Mouse (Mus musculus) limb, embryonic 12.5 days (tissue): ENCODE measurements around the gene Faah. TPM values are rescaled to one million over a fixed set of nuclear protein-coding genes. Genes with fewer than 3 reads are reported as not detected.
A peak's percentile ranks its signal among the peaks of the same experiment; 100 is the strongest.

ENCODE experiments used
- ATAC-seq: fragments of 200-750 bp; cut with Nextera tagmentation; 2 replicates; pipeline ENCODE4 v1.8.0; 2017; ENCODE audit warnings: low read depth, moderate TSS enrichment; ENCODE audit not compliant: insufficient number of reproducible peaks, insufficient read depth, low FRiP score, low TSS enrichment
- H3K27ac ChIP-seq: fragments of 300-500 bp; sonication (generic); 2 replicates; pipeline ENCODE4 v1.5.1; 2016; ENCODE audit warnings: mild to moderate bottlenecking, moderate library complexity
- H3K27me3 ChIP-seq: fragments of 300-500 bp; sonication (generic); 2 replicates; pipeline ENCODE4 v1.6.1; 2016; ENCODE audit warnings: mild to moderate bottlenecking, moderate library complexity
- H3K36me3 ChIP-seq: fragments of 300-500 bp; sonication (generic); 2 replicates; pipeline ENCODE4 v1.6.1; 2016; ENCODE audit warnings: mild to moderate bottlenecking, moderate library complexity
- H3K4me1 ChIP-seq: fragments of 300-500 bp; sonication (generic); replicated peaks from 2 replicates; pipeline ENCODE4 v1.6.1; 2016
- H3K4me2 ChIP-seq: fragments of 300-500 bp; sonication (generic); 2 replicates; pipeline ENCODE4 v1.6.1; 2016; ENCODE audit warnings: mild to moderate bottlenecking, moderate library complexity
- H3K4me3 ChIP-seq: fragments of 300-500 bp; sonication (generic); replicated peaks from 2 replicates; pipeline ENCODE4 v1.5.1; 2016; ENCODE audit warnings: mild to moderate bottlenecking
- H3K9ac ChIP-seq: fragments of 300-500 bp; sonication (generic); replicated peaks from 2 replicates; pipeline ENCODE4 v1.6.1; 2016; ENCODE audit warnings: mild to moderate bottlenecking, moderate library complexity
- H3K9me3 ChIP-seq: fragments of 300-500 bp; sonication (generic); 2 replicates; pipeline ENCODE4 v1.6.1; 2016; ENCODE audit warnings: mild to moderate bottlenecking, moderate library complexity
- WGBS: fragments of 180-500 bp; shearing (Covaris S2); methylation state at CpG from one replicate; pipeline ENCODE4 v1.1.7; 2016; 5-methylcytosine and 5-hydroxymethylcytosine counted together
- polyA plus RNA-seq: library from polyadenylated mRNA; unstranded; fragments of >200 nt; fragmentation: Nextera tagmentation; extraction: Ambion mirVana; gene quantifications from 2 replicates; pipeline ENCODE4 v1.2.1, GENCODE M21; 2016

Gene Faah
- polyA plus RNA-seq, 1 experiment from 2014 or later: 0.81 TPM

DNA sequence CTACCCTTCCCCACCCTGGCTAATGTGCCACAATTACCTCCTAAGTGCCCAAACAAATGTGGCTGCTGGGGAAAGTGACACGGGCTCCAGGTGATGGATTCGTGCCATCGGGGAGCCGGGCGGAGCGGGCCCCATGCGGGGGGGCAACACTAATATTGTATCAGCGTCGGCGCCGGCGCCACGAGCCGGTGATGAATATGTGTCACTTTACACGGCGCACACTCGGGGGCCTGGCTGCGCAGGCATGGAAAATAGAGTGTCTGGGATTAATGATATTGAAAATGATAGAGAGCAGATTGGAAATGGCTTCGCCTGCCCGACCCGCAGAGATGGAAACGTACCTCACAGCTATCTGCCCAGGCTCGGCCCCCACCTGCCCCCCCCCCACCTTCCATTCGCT, 45.2 kb downstream of the Faah start:
- WGBS: 59% methylated on average over 24 of the region's 24 CpGs
- no peaks in the 10 kb centered on the region for H3K36me3 ChIP-seq

DNA sequence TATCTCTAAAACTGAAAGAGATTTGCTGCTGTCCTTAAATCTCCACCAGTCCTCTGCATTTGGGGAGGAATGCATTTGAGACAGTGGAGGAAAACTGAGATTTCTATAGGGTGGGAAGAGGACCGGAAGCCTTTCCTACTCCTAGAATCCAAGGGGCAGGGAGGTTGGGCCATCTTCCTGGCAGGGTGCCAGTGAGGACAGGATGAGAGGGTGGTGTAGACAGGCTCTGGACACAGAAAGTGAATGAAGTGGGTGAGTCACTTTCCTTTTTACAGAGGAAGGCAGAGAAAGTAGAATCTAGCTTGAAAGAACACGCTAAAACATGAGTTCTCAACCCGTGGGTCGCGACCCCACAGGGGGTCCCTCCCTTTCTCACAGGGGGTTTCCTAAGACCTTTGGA, 53.3 kb downstream of the Faah start:
- 9% methylated on average over 5 of the region's 5 CpGs for WGBS
- Histone ChIP-seq H3K27me3 (peaks cover 99% of the 10 kb centered on the region), H3K4me1 (peaks cover 28% of the 10 kb centered on the region), H3K4me2 (no peak overlapping the region), H3K36me3 (no peaks in the 10 kb centered on the region), H3K9ac (no peak overlapping the region), H3K9me3 (no peaks in the 10 kb centered on the region), H3K4me3 (no peak overlapping the region), H3K27ac (no peak overlapping the region)
- ATAC-seq: no peak

More for the DNA sequence above, 45.2 kb downstream of the Faah start:
- no peak overlapping the region for H3K4me3 ChIP-seq
- no peak overlapping the region for H3K4me2 ChIP-seq
- no peak overlapping the region for H3K27ac ChIP-seq
- peaks cover 12% of the 10 kb centered on the region for H3K4me1 ChIP-seq
- peaks cover 97% of the 10 kb centered on the region for H3K27me3 ChIP-seq
- no peak for ATAC-seq
- H3K9ac ChIP-seq: no peak overlapping the region
- H3K9me3 ChIP-seq: no peaks in the 10 kb centered on the region

DNA sequence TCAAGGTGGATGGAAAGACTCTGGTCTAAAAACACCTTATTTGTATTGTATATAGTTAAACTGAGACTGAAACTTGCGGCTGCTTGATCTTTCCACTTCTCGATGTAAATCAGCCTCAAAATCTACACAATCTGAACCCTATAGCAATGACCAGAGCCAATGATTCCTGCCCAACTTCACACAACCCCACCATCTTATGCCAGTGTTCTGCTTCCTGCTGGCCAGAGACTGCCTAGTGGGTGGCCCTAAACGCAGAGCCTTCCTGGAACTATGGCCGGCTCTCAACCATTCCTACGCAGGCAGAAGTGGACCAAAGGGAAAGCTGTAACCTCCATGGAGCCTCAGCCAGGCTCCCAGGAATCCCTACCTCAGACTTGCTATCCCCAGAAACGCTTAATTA, 54.0 kb downstream of the Faah start:
- ATAC-seq: no peak
- peak overlapping the region; percentile 94 for H3K4me2 ChIP-seq
- no peak overlapping the region for H3K27ac ChIP-seq
- H3K36me3 ChIP-seq: no peaks in the 10 kb centered on the region
- peaks cover 28% of the 10 kb centered on the region for H3K4me1 ChIP-seq
- peak overlapping the region; percentile 63 for H3K4me3 ChIP-seq
- no peaks in the 10 kb centered on the region for H3K9me3 ChIP-seq
- H3K27me3 ChIP-seq: peaks cover 99% of the 10 kb centered on the region
- 9% methylated on average over 6 of the region's 6 CpGs for WGBS
- no peak overlapping the region for H3K9ac ChIP-seq

DNA sequence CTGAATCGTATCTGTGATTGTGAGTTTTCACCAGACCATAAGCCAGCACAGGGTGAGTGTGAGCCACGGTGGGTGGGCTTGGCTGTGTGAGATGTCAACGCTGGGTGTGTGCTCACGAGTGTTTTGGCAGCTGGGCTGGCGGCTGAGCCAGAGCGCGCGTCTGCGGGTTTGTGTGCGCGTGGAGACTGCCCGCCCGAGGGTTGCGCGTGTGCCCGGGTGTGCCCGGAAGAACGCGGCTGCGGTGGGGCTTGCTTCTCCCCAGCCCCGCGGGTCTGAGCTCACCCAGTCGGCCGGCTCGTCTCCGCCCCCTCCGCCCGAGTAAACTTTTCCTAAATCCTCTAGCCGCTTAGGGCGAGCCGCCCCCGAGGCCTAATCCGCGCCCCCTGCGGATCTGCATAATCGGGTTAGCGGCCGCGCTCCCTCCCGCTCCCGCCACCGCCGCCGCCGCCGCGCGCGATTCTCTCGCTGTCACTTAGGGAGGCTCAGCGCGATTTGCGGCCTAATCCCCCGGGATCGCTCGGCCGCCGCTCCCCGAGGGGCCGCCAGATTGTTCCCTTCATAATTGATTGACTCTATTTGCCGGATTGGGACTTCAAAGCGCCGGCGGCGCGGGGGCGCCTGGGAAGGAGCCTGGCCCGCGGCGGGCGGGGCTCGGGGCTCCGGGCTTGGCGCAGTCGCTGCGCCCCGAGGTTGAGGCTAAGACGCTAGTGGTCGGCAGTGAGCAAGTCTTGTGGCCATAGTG, 54.9 kb downstream of the Faah start:
- H3K9me3 ChIP-seq: no peaks in the 10 kb centered on the region
- H3K4me2 ChIP-seq: peak overlapping the region; percentile 94
- peaks cover 98% of the 10 kb centered on the region for H3K27me3 ChIP-seq
- peak; percentile 27; the same call in 1 of the 2 replicates for ATAC-seq
- peaks cover 28% of the 10 kb centered on the region for H3K4me1 ChIP-seq
- under 1% methylated on average over 79 of the region's 79 CpGs for WGBS
- no peak overlapping the region for H3K27ac ChIP-seq
- H3K9ac ChIP-seq: peak overlapping the region; percentile 73
- no peaks in the 10 kb centered on the region for H3K36me3 ChIP-seq
- peak overlapping the region; percentile 63 for H3K4me3 ChIP-seq

DNA sequence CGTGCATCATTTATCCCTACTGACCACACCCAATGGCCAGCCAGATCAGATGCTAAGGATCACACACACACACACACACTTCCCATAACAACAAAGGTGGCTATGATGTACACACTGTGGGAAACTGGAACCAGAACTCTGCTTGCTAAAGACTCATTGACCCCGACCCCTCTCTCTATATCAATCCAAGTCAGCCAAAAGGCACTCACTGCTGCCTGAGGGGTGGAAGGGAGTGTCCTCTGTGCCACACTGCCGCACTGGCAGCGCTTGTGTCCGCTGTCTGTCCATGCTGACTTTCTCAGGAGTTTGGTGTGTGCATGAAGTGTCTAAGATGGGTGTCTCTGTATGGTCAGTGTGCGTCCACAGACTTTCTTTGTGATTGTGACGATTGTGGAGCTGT, 55.7 kb downstream of the Faah start:
- WGBS: 11% methylated on average over 7 of the region's 7 CpGs
- no peak overlapping the region for H3K27ac ChIP-seq
- no peak overlapping the region for H3K4me2 ChIP-seq
- no peak overlapping the region for H3K9ac ChIP-seq
- peaks cover 98% of the 10 kb centered on the region for H3K27me3 ChIP-seq
- H3K9me3 ChIP-seq: no peaks in the 10 kb centered on the region
- H3K4me1 ChIP-seq: peaks cover 28% of the 10 kb centered on the region
- H3K4me3 ChIP-seq: no peak overlapping the region
- ATAC-seq: no peak
- H3K36me3 ChIP-seq: no peaks in the 10 kb centered on the region

DNA sequence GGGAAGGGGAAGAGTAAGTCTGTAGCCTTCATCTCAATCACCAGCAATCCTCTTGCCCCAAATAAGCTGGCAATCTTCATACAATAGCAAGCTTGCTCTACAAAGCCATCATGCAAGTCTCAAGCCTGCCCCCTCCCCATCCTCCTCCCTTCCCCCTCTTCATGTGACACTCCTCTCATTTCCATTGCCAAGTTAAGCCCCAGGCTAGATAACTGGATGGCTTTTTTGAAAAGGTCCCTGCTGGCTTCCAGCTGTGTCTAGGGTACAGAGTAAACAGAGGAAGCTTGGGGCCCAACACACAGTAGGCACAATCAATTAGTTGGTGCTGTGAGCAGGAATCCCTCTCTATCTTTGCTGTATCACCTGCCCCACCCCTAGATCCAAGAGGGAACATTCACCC, 58.2 kb downstream of the Faah start:
- H3K27me3 ChIP-seq: peaks cover 97% of the 10 kb centered on the region
- H3K36me3 ChIP-seq: no peaks in the 10 kb centered on the region
- H3K9me3 ChIP-seq: no peaks in the 10 kb centered on the region
- H3K4me3 ChIP-seq: no peak overlapping the region
- H3K9ac ChIP-seq: no peak overlapping the region
- no peak overlapping the region for H3K4me2 ChIP-seq
- no peak for ATAC-seq
- H3K27ac ChIP-seq: no peak overlapping the region
- peaks cover 24% of the 10 kb centered on the region for H3K4me1 ChIP-seq

DNA sequence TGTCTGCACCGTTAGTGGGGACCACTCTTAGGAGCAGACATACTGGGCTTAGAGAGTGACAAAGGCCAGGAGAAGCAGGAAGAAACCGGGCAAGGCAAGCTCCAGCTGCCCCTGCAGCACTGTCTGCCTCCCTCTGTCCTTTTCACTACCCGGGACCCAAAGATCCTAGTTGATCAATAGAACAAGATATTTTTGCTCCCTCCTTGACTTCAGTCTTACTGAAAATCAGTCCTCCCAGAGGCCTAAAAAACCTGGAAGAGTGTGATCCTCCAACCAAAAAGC, 62.3 kb downstream of the Faah start:
- 0 out of 2 replicates have a peak overlapping the region, but pooled peaks have one; percentile 8 for H3K4me3 ChIP-seq
- H3K27me3 ChIP-seq: peaks cover 97% of the 10 kb centered on the region
- H3K4me2 ChIP-seq: peak overlapping the region; percentile 2; the same call in 1 of the 2 replicates
- H3K9me3 ChIP-seq: no peaks in the 10 kb centered on the region
- no peak overlapping the region for H3K9ac ChIP-seq
- 8% methylated on average over 3 of the region's 3 CpGs for WGBS
- H3K36me3 ChIP-seq: no peaks in the 10 kb centered on the region
- H3K27ac ChIP-seq: no peak overlapping the region
- H3K4me1 ChIP-seq: 0 out of 2 replicates have a peak, but pooled peaks cover 4% of the 10 kb centered on the region
- no peak for ATAC-seq

DNA sequence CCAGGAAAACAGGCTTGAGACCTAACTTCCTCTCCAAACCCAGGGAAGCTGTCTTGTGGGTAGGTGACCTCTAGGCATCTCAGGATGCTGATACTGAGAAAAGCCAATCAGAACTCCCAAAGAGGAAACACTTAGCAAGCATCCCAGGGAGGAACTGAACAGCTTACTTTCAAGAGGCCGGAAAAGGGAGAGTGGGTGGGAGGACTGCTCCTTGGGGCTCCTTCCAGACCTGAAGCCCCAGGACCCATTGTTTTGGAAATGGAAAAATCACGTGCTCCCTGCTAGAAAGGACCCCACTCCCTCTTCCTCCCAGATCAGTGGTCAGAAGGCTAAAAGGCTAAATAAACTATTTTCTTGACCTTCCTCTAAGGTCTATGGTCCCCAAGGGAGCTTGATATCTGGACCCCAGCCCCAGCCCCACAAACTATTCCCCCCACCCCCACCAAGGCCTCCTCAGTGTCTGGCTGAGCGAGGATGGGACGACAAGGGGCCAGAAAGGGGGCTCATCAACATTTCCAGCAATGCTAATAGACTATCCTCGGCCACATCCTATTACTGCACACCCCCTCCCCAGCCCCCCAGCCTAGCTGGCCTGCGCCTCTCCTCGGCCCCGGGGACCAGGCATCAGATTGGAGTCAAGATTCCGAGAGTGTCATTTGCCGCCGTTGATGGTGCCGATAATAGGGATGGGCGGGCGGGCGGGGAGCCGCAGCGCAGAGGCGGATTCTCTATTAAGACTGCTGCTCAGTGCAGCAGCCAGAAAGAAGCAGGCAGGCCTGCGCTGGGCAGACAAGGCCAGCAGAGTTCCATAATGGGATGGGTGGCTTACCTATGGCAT, 62.9 kb downstream of the Faah start:
- no peaks in the 10 kb centered on the region for H3K9me3 ChIP-seq
- no peaks in the 10 kb centered on the region for H3K36me3 ChIP-seq
- peak overlapping the region; percentile 8; the same call in 1 of the 2 replicates for H3K4me3 ChIP-seq
- H3K27ac ChIP-seq: no peak overlapping the region
- H3K4me1 ChIP-seq: 0 out of 2 replicates have a peak, but pooled peaks cover 4% of the 10 kb centered on the region
- H3K27me3 ChIP-seq: peaks cover 97% of the 10 kb centered on the region
- WGBS: 1% methylated on average over 19 of the region's 19 CpGs
- ATAC-seq: no peak
- H3K4me2 ChIP-seq: peak overlapping the region; percentile 2; the same call in 1 of the 2 replicates
- H3K9ac ChIP-seq: no peak overlapping the region

DNA sequence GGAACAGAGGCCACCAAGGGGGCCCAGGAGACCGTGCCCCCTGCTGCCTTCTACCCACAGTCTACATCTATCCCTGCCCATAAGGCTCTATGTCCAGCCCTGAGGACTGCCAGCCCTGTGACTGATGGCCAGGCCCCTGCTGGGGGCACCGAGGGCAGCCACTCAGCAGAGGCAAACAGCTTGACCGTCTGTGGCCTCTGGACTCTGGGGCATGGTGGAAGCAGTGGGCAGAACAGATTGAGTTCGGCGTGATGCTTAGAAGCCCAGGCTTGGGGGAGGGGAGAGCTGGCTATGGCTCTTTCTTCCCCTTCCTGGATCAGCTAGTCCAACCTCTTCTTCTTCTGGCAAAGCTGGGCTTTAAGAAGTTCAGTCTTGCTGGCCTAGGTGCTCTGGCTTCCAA, 64.2 kb downstream of the Faah start:
- WGBS: 41% methylated on average over 5 of the region's 5 CpGs
- no peak for ATAC-seq
- Histone ChIP-seq H3K36me3 (no peaks in the 10 kb centered on the region), H3K9me3 (no peaks in the 10 kb centered on the region), H3K9ac (no peak overlapping the region), H3K4me2 (no peak overlapping the region), H3K4me1 (0 out of 2 replicates have a peak, but pooled peaks cover 4% of the 10 kb centered on the region), H3K27me3 (peaks cover 96% of the 10 kb centered on the region), H3K27ac (no peak overlapping the region), H3K4me3 (no peak overlapping the region)

DNA sequence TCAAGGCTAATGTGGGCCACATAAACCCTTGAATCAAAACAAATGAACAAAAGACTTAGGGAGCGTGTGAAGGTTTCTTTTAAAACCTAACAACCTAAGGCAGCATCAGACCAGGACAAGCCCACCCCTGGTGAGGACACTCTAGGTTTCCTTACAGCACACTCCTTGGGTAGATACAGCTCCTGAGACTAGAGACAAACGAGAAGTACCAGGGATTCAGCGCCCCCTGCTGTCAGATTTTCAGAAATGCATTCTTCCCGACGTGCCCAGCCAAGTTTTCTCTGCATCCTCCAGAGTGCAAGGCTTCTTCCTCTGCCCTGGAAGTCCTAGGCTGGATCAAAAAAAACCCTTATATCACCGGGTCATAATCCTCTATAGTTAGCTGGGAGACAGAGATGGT, 65.0 kb downstream of the Faah start:
- Histone ChIP-seq H3K4me1 (0 out of 2 replicates have a peak, but pooled peaks cover 4% of the 10 kb centered on the region), H3K36me3 (no peaks in the 10 kb centered on the region), H3K9ac (no peak overlapping the region), H3K27ac (no peak overlapping the region), H3K4me3 (no peak overlapping the region), H3K4me2 (no peak overlapping the region), H3K9me3 (no peaks in the 10 kb centered on the region), H3K27me3 (peaks cover 96% of the 10 kb centered on the region)
- no peak for ATAC-seq
- 13% methylated on average over 6 of the region's 6 CpGs for WGBS

DNA sequence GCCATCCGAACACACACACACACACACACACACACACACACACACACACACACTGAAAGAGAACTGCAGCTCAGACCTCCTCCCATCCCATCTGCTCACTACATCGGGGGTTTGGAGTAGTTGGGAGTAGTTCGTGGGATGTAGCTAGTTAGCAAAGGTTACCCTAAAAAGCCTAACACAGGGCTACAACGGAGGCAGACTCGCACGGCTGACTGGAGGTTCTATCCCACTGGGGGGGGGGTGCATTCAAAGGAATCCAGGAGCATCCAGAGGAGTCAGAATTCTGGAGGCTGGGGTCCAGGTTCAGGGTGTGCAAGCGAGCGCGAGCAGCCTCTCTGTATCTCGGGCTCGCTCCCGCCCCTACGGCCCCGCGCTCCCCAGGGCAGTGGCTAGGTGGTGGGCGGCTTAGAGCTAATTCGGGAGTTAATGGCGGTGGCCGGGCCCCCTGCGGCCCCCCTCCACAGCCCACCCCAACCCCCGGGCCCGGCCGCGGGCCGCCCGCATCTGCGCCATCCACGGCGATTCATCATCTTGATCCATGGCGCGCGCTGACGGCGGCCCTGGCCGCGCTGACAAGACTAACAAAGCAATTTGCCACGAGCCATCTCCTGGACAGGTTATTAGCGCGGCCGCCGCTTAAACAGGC, 73.9 kb downstream of the Faah start:
- H3K4me2 ChIP-seq: peak overlapping the region; percentile 50
- H3K27me3 ChIP-seq: peaks cover 99% of the 10 kb centered on the region
- no peaks in the 10 kb centered on the region for H3K9me3 ChIP-seq
- 0 out of 2 replicates have a peak, but pooled peaks have one; percentile 34 for ATAC-seq
- no peak overlapping the region for H3K27ac ChIP-seq
- H3K4me3 ChIP-seq: peak overlapping the region; percentile 23
- no peaks in the 10 kb centered on the region for H3K36me3 ChIP-seq
- WGBS: under 1% methylated on average over 41 of the region's 41 CpGs
- H3K9ac ChIP-seq: 0 out of 2 replicates have a peak overlapping the region, but pooled peaks have one; percentile 18
- peaks cover 19% of the 10 kb centered on the region for H3K4me1 ChIP-seq
